Mouse (Mus musculus) embryo, embryonic 9.5 days (tissue): ENCODE results near the gene Atrnl1.
"Not testable (repeated sequence)": the region's sequence is repeated elsewhere in the genome, so short reads cannot be mapped to it uniquely, and the experiment has no call there.

Experiments
- DNase-seq: peaks from one replicate; pipeline ENCODE4 v3.0.0-alpha.2; 2017; ENCODE audit errors: extremely low spot score

Atrnl1 gene

DNA sequence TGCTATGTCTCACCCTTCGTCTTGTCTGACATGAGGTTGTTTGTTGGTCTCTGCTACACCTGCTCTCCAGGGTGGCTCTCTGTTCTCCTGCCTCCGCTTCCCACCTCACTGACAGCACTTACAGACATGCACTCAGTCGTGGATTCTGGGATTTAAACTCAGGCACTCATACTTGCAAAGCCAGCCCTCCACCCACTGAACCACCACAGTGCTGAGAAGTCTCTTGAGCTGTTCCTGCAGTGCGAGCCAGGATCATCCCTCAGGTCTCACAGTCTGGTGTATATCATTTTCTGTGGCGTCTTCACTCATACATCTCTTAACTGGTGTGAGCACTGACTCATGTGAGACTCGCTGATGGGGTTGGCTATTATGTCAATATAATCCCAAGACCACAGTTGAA, 353.0 kb downstream of the Atrnl1 start:
- DNase-seq, result no peak

- no peak for DNase-seq
These were observed 358.9 kb downstream of the Atrnl1 start for GRCm38 (mm10) chr19:57969766-57970165.

DNA sequence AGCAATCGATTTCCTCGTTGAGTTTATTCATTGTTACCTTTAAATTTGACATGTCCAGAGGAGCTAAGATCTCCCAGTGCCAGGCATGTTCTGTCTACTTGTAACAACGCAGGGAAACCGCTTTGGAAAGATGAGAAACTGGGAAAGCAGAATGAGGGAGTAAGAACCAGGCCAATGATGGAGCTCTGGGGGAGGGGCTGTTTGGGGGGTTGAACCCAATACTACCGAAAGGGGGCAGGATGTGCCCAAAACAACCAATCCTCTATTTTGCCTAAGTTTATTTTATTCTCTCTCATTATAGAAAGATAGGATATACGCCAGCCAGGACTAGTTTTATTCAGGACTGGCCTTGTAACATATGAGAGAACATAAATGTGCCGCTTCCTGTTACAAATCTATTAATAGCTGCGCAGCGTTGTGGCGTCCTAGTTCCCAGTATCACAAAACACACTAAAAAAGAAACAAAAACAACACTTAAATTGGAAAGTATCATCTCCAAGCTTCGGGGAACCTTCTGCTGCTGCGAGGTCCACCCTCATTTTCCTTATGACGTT, 359.6 kb downstream of the Atrnl1 start:
- DNase-seq, result no peak

- DNase-seq, result no peak
These were observed 364.4 kb downstream of the Atrnl1 start for GRCm38 (mm10) chr19:57975201-57975600.

DNA sequence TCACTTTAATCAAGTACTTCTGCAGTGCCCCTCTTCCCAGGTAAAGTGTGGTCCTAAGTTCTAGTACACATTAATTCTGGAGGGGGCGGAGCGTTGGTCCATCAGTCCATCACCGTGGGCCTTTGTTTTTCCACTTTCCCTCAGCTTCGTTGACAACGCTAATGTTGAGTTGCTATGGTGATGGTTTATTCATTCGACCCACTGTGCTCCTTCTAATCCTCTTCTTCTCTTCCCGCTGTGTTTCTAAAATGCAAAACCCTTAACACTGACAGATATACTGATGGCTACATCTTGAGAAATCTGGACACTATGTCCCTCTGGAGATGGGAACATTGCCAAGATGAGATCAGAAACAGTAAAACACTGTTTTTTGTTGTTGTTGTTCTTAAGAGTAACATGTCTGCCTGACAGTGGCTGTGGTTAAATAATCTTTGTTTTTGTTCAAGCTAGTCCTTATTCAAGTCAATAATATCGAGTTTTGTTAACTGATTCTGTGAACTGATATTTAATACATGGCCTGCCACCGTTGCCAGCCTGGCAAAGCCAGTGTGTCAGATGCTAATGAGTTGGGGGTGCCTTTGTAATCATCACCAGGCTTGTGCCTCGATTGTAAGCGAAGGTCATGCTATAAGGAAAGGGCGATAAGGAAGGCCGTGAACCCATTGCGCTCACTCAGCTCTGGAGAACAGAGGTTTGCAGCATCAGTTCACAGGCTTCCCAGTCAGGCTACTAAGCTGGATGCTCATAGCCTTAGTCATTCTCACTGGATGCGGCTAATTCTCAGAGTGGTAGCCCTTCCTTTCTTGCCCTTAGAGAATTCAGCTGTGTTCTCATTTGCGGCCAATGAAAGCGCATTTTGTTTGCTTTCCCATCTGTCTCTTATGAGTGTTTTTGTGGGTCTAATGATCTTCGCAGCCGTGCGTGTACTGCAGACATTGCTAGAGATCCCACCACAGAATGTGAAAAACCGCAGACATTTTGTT, 375.4 kb downstream of the Atrnl1 start:
- DNase-seq, result no peak

- no peak for DNase-seq
These were observed 377.0 kb downstream of the Atrnl1 start for GRCm38 (mm10) chr19:57987696-57988393.

DNA sequence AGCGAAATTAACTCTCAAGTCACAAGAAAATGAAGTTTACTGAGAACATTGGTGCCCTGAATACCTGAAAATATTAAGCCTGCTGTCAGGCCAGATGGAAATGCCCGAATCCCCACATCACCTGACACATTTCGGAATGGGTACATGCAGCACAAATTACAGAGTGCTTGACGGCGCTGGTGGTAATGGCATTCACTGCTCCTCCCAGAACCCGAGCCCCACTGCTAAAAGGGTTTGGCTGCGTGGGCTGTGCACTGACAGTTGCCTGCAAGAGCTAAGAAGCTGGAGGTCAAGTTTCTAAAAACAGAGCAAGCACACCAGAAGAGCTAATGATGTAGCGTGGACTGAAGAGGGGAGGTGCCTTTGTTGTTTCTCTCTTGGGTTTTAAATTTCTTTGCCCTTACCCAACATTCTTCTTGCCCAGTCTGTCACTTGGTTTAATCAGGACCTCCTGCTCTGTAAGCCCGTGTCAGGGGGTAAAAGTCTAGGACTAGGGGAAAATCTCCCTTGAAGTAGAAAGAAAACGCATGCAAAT, 377.8 kb downstream of the Atrnl1 start:
- no peak for DNase-seq

- no peak for DNase-seq
These were observed 380.4 kb downstream of the Atrnl1 start for GRCm38 (mm10) chr19:57991099-57991760.

- DNase-seq, result not testable (repeated sequence)
These were observed 383.5 kb downstream of the Atrnl1 start for GRCm38 (mm10) chr19:57994174-57994833.

GRCm38 (mm10) chr19:57995015-57995414, 384.2 kb downstream of the Atrnl1 start:
- no peak for DNase-seq

GRCm38 (mm10) chr19:57997961-57998360, 387.1 kb downstream of the Atrnl1 start:
- DNase-seq, result peak; percentile 53

GRCm38 (mm10) chr19:58011636-58012035, 400.8 kb downstream of the Atrnl1 start:
- no peak for DNase-seq

DNA sequence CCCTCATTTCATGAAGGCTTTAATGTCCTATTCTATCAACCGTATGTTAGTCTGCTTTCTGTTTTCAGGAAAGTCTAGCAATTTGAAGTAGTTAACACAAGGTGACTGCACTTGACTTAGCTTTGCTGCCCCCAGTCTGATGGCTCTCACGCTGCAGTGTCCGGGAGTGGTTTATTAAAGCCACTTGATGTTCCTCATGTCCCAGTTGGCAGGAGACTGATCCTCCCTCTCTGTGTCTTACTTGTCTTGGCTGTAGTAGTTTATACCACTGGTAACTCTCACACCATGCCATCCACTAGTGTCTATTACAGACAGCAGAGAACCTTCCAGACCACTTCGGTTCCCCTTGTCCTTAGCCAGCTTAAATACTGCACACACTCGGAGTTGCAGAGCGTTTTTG, 404.9 kb downstream of the Atrnl1 start:
- no peak for DNase-seq

DNA sequence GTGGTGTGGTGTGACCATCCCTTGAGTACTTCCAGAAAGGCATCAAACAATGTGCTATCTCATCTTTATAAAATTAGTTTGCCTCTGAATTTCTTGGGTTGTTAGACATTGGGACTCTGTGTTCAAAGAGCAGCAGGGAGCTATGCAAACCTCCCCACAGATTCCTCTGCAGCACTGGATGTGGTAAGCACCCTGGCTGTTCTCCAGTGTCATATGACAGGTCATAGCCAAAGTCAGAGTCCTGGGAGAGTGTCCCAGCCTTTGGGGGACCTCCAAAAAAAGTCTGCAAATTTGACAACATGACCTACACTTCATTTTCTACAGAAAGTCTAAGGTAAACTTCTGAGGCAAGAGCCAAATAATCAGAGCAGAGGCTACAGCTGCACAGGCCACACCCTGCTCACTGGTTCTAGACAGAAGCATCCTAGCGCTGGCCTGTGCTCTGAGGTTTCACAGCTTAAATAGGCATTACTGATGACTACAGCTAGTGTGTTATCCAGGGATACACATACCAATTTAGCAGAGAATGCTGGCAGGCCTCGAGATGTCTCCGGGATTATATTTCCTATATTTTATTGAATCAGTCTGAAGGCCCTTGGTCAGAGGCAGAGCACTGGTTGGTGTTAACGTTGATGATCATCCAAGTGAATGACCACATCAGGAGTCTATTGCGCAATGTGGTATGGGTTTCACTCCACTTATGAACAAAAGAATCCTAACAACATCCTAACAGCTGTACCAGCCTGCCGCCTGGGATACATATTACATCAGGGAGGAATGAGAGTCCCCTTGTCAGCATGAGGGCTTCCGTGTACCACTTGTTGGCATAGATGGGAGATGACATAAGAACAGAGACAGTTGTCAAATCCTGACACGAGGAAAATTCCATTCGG, 406.0 kb downstream of the Atrnl1 start:
- no peak for DNase-seq

DNA sequence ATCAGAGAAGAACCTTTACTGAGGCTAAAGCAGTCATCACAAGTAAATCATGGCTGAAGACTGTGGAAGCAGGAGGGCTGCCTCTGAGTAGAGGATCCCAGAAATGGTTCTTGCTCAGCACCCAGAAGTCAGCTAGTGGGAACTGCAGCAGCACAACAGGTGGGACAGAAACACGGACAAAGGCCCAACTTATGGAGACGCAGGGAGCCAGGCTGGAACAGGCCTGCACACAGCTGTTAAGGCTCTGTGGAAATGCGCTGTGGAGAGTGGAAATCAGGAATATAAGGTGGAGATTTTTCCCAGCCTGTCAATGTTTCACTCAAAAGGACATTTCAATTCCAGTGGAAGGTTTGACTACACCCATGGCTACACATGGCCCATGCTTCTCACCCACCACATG, 406.6 kb downstream of the Atrnl1 start:
- DNase-seq, result no peak

DNA sequence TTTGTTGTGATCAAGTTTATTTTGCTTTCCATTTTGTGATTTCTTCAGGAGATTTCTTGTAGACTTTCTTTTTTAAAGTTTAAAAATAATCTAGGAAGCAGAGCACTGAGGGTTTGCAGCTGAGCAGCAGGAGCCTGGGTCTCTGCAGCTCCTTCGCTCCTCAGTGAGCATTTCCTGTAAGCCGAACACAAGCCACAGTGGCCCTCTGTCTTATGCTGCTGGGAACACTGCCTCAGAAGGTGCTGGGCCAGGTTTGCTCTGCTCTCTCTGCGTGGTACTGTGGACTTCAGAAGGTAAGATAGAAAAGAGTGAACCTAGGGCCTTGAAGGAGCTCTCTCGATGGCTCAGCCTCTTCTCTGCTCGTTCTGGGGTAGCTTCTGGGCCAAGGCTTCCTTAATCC, 407.9 kb downstream of the Atrnl1 start:
- no peak for DNase-seq

DNA sequence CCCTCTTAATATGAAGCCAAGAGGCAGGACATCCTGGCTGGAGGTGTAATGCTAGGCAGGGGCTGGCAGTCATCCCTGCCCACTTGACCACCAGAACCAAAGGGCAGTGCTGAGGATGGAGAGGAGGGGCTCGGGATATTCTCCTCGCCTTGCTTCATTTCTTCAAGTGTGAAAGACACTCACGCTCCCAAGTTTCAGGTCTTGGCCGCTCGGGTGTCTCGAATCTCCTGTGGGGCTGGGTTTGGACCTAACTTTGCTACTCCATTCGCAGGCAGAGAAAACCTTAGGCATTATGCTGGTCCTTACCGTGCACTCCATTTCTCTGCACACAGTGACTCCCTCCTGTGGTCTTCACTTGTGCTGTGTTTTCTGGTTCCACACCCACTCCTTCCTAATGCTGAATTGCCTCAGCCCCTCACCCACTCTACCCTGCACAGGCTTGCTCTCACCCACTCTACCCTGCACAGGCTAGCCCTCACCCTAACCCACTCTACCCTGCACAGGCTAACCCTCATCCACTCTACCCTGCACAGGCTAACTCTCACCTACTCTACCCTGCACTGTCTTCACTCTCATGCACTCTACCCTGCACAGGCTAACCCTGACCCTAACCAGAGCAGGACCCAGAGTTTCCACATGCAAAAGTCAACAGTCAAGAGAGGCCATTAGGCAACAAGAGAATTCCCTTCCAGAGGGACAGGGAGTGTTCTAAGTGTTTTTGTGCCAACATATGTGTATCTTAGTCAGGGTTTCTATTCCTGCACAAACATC, 410.9 kb downstream of the Atrnl1 start:
- no peak for DNase-seq

- DNase-seq, result no peak
These were observed 412.5 kb downstream of the Atrnl1 start for GRCm38 (mm10) chr19:58023216-58023825.

DNA sequence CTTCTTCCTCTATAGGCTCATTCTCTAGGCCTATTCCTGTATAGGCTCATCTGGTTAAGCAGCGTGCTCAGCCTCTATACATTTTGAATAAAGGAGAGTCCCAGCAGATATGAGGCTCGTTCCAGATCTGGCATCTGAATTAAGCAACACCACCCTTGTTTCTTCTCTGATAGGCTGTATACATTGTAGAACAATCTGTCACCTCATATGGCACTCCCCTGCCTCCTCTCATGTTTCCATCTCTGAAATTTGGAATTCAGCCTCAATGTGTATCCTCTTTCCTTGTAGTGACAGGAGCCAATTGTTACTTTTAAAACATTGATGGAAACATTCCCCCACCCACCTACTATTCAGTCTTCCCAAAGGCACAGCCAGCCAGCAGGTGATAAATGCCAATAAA, 414.2 kb downstream of the Atrnl1 start:
- no peak for DNase-seq
